Mouse (Mus musculus) forebrain, embryonic 11.5 days (tissue): Measurements from ENCODE around the gene Rab24. TPM values are rescaled to one million over a fixed set of nuclear protein-coding genes. Genes with fewer than 3 reads are reported as not detected.

Experiments used
- ATAC-seq: fragments of 200-750 bp; cut with Nextera tagmentation; replicated peaks from 2 replicates; pipeline ENCODE4 v1.8.0; 2017; ENCODE audit warnings: moderate TSS enrichment; ENCODE audit not compliant: low FRiP score
- DNase-seq: peaks from one replicate; pipeline ENCODE4 v3.0.0-alpha.2; 2017; ENCODE audit warnings: low spot score
- H3K27ac ChIP-seq: fragments of 300-500 bp; sonication (generic); 2 replicates; pipeline ENCODE4 v1.5.1; 2014; ENCODE audit warnings: low read depth, low read length
- H3K27me3 ChIP-seq: fragments of 300-500 bp; sonication (generic); 2 replicates; pipeline ENCODE4 v1.6.1; 2014; ENCODE audit warnings: mild to moderate bottlenecking, low read length, mixed read lengths; ENCODE audit not compliant: control insufficient read depth, insufficient read depth
- H3K36me3 ChIP-seq: fragments of 300-500 bp; sonication (generic); 2 replicates; pipeline ENCODE4 v1.6.1; 2014; ENCODE audit warnings: mild to moderate bottlenecking, low read length, moderate library complexity, mixed read lengths; ENCODE audit not compliant: control insufficient read depth, insufficient read depth
- H3K4me1 ChIP-seq: fragments of 300-500 bp; sonication (generic); replicated peaks from 2 replicates; pipeline ENCODE4 v1.6.1; 2014; ENCODE audit warnings: low read length, mixed read lengths; ENCODE audit not compliant: control insufficient read depth, insufficient read depth
- H3K4me2 ChIP-seq: fragments of 300-500 bp; sonication (generic); 2 replicates; pipeline ENCODE4 v1.6.1; 2014; ENCODE audit warnings: low read depth, mild to moderate bottlenecking, low read length, moderate library complexity, mixed read lengths; ENCODE audit not compliant: severe bottlenecking
- H3K4me3 ChIP-seq: fragments of 300-500 bp; sonication (generic); 2 replicates; pipeline ENCODE4 v1.5.1; 2014; ENCODE audit warnings: low read depth, low read length
- H3K9ac ChIP-seq: fragments of 300-500 bp; sonication (generic); 2 replicates; pipeline ENCODE4 v1.6.1; 2014; ENCODE audit warnings: low read length
- H3K9me3 ChIP-seq: fragments of 300-500 bp; sonication (generic); 2 replicates; pipeline ENCODE4 v1.6.1; 2016; ENCODE audit warnings: low read length, mixed read lengths; ENCODE audit not compliant: control insufficient read depth
- WGBS: fragments of 180-500 bp; shearing (Covaris S2); extraction: QIAGEN DNeasy Blood & Tissue Kit; methylation state at CpG from one replicate; pipeline ENCODE4 v1.1.7; 2014; 5-methylcytosine and 5-hydroxymethylcytosine counted together
- polyA plus RNA-seq: library from polyadenylated mRNA; unstranded; fragments of >200 nt; fragmentation: Nextera tagmentation; extraction: Ambion mirVana; gene quantifications from 2 replicates; pipeline ENCODE4 v1.2.1, GENCODE M21; 2014

Rab24 gene
- polyA plus RNA-seq, 1 experiment from 2014 or later, result 84.4 TPM

DNA sequence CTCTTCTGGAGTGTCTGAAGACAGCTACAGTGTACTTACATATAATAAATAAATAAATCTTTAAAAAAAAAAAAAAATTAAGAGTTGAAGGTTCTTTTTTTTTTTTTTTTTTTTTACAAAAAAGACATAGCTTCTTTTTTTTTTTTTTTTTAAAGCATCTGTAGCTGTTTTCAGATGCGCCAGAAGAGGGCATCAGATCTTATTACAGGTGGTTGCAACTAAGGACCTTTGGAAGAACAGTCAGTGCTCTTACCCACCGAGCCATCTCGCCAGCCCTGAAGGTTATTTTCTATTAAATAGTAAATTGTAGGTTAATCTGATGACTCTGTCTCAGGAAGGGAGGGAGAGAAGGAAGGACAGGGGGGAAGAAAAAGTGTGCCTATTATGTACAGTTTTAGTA is 32.9 kb downstream of the Rab24 start:
- no peak overlapping the region for H3K4me2 ChIP-seq
- no peaks in the 10 kb centered on the region for H3K4me1 ChIP-seq
- no peaks in the 10 kb centered on the region for H3K9me3 ChIP-seq
- H3K27ac ChIP-seq, result no peak overlapping the region
- no peak for DNase-seq
- H3K9ac ChIP-seq, result no peak overlapping the region
- no peak for ATAC-seq
- H3K4me3 ChIP-seq, result no peak overlapping the region
- 85% methylated on average over 3 of the region's 3 CpGs for WGBS
- no peaks in the 10 kb centered on the region for H3K27me3 ChIP-seq
- peaks cover 9% of the 10 kb centered on the region; the same call in 1 of the 2 replicates for H3K36me3 ChIP-seq

DNA sequence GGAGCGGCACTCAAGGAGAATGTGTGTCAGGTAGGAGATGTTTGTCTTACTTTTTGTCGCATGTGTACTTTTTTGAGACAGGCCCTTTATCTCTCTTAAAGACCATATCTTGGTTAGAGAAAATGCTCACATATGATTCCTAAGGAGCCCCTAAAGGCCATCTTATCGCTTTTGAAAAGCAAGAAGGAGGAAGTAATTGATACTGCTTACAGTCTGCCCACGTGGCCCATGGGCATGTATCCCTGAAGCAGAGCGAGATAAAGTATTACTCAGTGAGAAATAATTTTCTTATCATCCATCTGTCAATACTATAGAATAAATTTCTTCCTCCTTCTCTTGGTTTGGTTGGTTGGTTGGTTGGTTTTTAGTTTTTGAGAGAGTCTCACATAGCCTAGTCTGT is 44.1 kb downstream of the Rab24 start:
- ATAC-seq, result no peak
- Histone ChIP-seq H3K36me3 (peaks cover 8% of the 10 kb centered on the region; the same call in 1 of the 2 replicates), H3K9ac (no peak overlapping the region), H3K4me2 (no peak overlapping the region), H3K9me3 (no peaks in the 10 kb centered on the region), H3K27ac (no peak overlapping the region), H3K27me3 (no peaks in the 10 kb centered on the region), H3K4me3 (no peak overlapping the region), H3K4me1 (no peaks in the 10 kb centered on the region)
- WGBS, result 93% methylated on average over 5 of the region's 5 CpGs
- DNase-seq, result no peak

DNA sequence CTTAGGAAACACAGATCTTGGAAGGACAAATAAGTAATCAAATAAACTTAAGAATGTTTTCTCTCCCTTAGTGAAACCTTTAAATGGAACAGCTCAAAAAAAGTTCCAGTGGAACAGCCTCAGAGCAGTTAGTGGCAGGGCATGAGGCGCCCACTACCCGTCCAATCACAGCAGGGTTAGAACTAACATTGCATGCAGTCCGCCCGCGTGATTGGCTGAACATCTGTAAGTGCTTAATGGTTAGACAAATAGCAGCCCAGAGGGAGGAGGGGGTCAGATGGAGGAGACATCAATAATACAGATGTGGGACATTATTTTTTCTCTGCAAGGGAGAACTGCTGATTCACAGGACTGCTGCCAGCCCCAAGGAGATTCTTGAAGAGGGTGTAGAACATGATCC is 44.5 kb downstream of the Rab24 start:
- Histone ChIP-seq H3K9ac (no peak overlapping the region), H3K36me3 (peaks cover 6% of the 10 kb centered on the region; the same call in 1 of the 2 replicates), H3K9me3 (no peaks in the 10 kb centered on the region), H3K27ac (no peak overlapping the region), H3K4me2 (no peak overlapping the region), H3K4me3 (no peak overlapping the region), H3K27me3 (no peaks in the 10 kb centered on the region), H3K4me1 (no peaks in the 10 kb centered on the region)
- DNase-seq (no peak), ATAC-seq (no peak)
- WGBS, result 88% methylated on average over 5 of the region's 5 CpGs

Other genes starting within 250 kb of the Rab24 start
- 24.3 and 26.7 TPM in 2 replicates for gene Uimc1, start 221.6 kb downstream of the Rab24 start, polyA plus RNA-seq
- gene Zfp346, start 216.6 kb downstream of the Rab24 start, polyA plus RNA-seq, result 26.0 and 28.0 TPM in 2 replicates
- not detected in 2 replicates for gene Gm17617, start 188.4 kb downstream of the Rab24 start, polyA plus RNA-seq
- gene Fgfr4, start 169.3 kb downstream of the Rab24 start, polyA plus RNA-seq, result 0.23 and 0.27 TPM in 2 replicates
- gene Nsd1, start 112.2 kb downstream of the Rab24 start, polyA plus RNA-seq, result 69.6 and 79.3 TPM in 2 replicates
- 422 and 451 TPM in 2 replicates for gene Prelid1, start 1.4 kb downstream of the Rab24 start, polyA plus RNA-seq
- gene Mxd3, start 7.9 kb upstream of the Rab24 start, polyA plus RNA-seq, result 37.2 and 42.2 TPM in 2 replicates
- gene Lman2, start 40.8 kb upstream of the Rab24 start, polyA plus RNA-seq, result 90.4 and 94.2 TPM in 2 replicates
- 0.33 and 0.44 TPM in 2 replicates for gene Rgs14, start 47.8 kb upstream of the Rab24 start, polyA plus RNA-seq
- gene Slc34a1, start 76.2 kb upstream of the Rab24 start, polyA plus RNA-seq, result not detected in 2 replicates
- gene Pfn3, start 93.3 kb upstream of the Rab24 start, polyA plus RNA-seq, result not detected in 2 replicates
- gene F12, start 104.8 kb upstream of the Rab24 start, polyA plus RNA-seq, result not detected in 2 replicates
- 69.5 and 79.2 TPM in 2 replicates for gene Grk6, start 123.1 kb upstream of the Rab24 start, polyA plus RNA-seq
- gene Prr7, start 142.3 kb upstream of the Rab24 start, polyA plus RNA-seq, result 2.3 and 3.9 TPM in 2 replicates
- 411 and 418 TPM in 2 replicates for gene Dbn1, start 166.2 kb upstream of the Rab24 start, polyA plus RNA-seq
- gene Pdlim7, start 191.7 kb upstream of the Rab24 start, polyA plus RNA-seq, result 165 and 185 TPM in 2 replicates
- gene Dok3, start 207.3 kb upstream of the Rab24 start, polyA plus RNA-seq, result 3.3 and 3.9 TPM in 2 replicates
- gene Ddx41, start 214.7 kb upstream of the Rab24 start, polyA plus RNA-seq, result 79.3 and 79.5 TPM in 2 replicates
- gene Fam193b, start 249.2 kb upstream of the Rab24 start, polyA plus RNA-seq, result 55.8 and 58.0 TPM in 2 replicates